ENCODE assay signal across 7 mouse cellular contexts in the genomic region with DNA sequence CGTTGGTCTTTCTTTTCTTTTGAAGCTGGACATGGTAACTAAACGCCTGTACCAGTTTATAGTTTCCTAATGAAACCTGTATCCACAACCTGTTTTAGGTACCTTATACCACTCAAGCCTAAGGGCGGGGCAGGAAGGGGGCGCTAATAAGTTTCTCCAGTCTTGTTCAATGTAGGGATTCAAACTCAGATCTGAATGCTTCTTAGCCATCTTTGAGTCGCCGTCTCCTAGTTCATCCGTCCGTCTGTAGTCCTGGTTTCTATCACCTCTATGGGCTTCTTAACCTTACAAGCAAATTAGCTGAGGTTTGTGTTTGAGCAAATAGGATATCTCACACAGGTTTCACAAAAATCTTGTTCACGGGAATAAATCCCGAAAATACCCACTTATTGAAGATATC. TPM values are rescaled to one million over a fixed set of nuclear protein-coding genes. Genes with fewer than 3 reads are reported as not detected.
DNase-seq lines count a peak whose midpoint lies in the region; ATAC-seq and TF ChIP-seq lines count a peak whose summit lies in the region.

No protein-coding gene starts in this region.

- peak overlapping the region; percentile 72 for H3K4me2 ChIP-seq in forebrain, embryonic 12.5 days
- peak overlapping the region; percentile 79 for H3K4me2 ChIP-seq in limb, embryonic 11.5 days (ENCODE audit: low read depth, severe bottlenecking)
- peak overlapping the region; percentile 57 for H3K4me2 ChIP-seq in midbrain, postnatal 0 days (ENCODE audit: low read depth, low read length, poor library complexity, severe bottlenecking)

- H3K4me1 ChIP-seq in spleen, adult 2 months (ENCODE audit: control insufficient read depth, insufficient read depth, insufficient read length) = peaks cover 3% of the 10 kb centered on the region; the same call in 1 of the 2 replicates
- H3K4me1 ChIP-seq in forebrain, embryonic 12.5 days = peaks cover 38% of the 10 kb centered on the region
- peaks cover 8% of the 10 kb centered on the region for H3K4me1 ChIP-seq in limb, embryonic 11.5 days (ENCODE audit: control insufficient read depth, insufficient read depth, low read length)
- peaks cover 19% of the 10 kb centered on the region for H3K4me1 ChIP-seq in midbrain, postnatal 0 days (ENCODE audit: insufficient read depth, low read length)

- no peak for TF ChIP-seq CTCF in spleen, adult 2 months (IDR thresholded peaks at IDR 0.05; ENCODE audit: extremely low read depth, insufficient read depth, insufficient read length, insufficient replicate concordance)
- peak; percentile 28; the same call in 1 of the 2 replicates for TF ChIP-seq CTCF in midbrain, postnatal 0 days (IDR thresholded peaks at IDR 0.05)

- no peaks in the 10 kb centered on the region for H3K9me3 ChIP-seq in forebrain, embryonic 12.5 days
- no peaks in the 10 kb centered on the region for H3K9me3 ChIP-seq in limb, embryonic 11.5 days (ENCODE audit: control insufficient read depth, low read length)
- H3K9me3 ChIP-seq in midbrain, postnatal 0 days (ENCODE audit: low read length) = no peaks in the 10 kb centered on the region

- TF ChIP-seq POLR2A in spleen, adult 2 months (IDR thresholded peaks at IDR 0.05; ENCODE audit: low read depth, low read length) = no peak

- peaks cover 2% of the 10 kb centered on the region; the same call in 1 of the 2 replicates for H3K36me3 ChIP-seq in spleen, adult 2 months (ENCODE audit: control insufficient read depth, insufficient read depth, low read length)
- peaks cover 5% of the 10 kb centered on the region for H3K36me3 ChIP-seq in forebrain, embryonic 12.5 days (replicated peaks)
- H3K36me3 ChIP-seq in limb, embryonic 11.5 days (ENCODE audit: control insufficient read depth, insufficient read depth, low read length) = no peaks in the 10 kb centered on the region
- no peaks in the 10 kb centered on the region for H3K36me3 ChIP-seq in midbrain, postnatal 0 days (ENCODE audit: insufficient read depth, low read length)

- no peaks in the 10 kb centered on the region for H3K27me3 ChIP-seq in spleen, adult 2 months (ENCODE audit: control insufficient read depth, insufficient read depth, low read length)
- no peaks in the 10 kb centered on the region for H3K27me3 ChIP-seq in forebrain, embryonic 12.5 days
- no peaks in the 10 kb centered on the region for H3K27me3 ChIP-seq in limb, embryonic 11.5 days (ENCODE audit: control insufficient read depth, insufficient read depth, low read length)
- H3K27me3 ChIP-seq in midbrain, postnatal 0 days (ENCODE audit: insufficient read depth, low read length) = no peaks in the 10 kb centered on the region

- peak overlapping the region; percentile 83 for H3K27ac ChIP-seq in spleen, adult 2 months (ENCODE audit: insufficient read depth, low read length)
- peak overlapping the region; percentile 95; the same call in 1 of the 2 replicates for H3K27ac ChIP-seq in forebrain, embryonic 12.5 days
- H3K27ac ChIP-seq in limb, embryonic 11.5 days (replicated peaks; ENCODE audit: low read depth, low read length) = peak overlapping the region; percentile 81
- H3K27ac ChIP-seq in midbrain, postnatal 0 days (ENCODE audit: low read depth, low read length) = peak overlapping the region; percentile 95

- peak in 1 of 2 experiments; percentile 31 for DNase-seq in spleen, adult 2 months (ENCODE audit: low read depth in 1 of 2, low spot score in 2 of 2)
- no peak for DNase-seq in spleen, postnatal 14 days (ENCODE audit: low spot score in 2 of 2)
- DNase-seq in limb, embryonic 11.5 days (ENCODE audit: low spot score) = no peak
- DNase-seq in midbrain, postnatal 0 days (ENCODE audit: low spot score) = no peak
- no peak for DNase-seq in gastrocnemius, adult 8-10 months (ENCODE audit: low spot score in 2 of 2)
- no peak for DNase-seq in layer of hippocampus, postnatal 14 days (ENCODE audit: low spot score in 2 of 2)

- 7% methylated on average over 10 of the region's 10 CpGs for WGBS in spleen, adult 2 months
- 10% methylated on average over 10 of the region's 10 CpGs for WGBS in forebrain, embryonic 12.5 days
- 7% methylated on average over 10 of the region's 10 CpGs for WGBS in limb, embryonic 11.5 days
- WGBS in midbrain, postnatal 0 days = 13% methylated on average over 10 of the region's 10 CpGs

- peak overlapping the region; percentile 73 for H3K4me3 ChIP-seq in spleen, adult 2 months (ENCODE audit: extremely low read depth, insufficient read depth, insufficient read length)
- H3K4me3 ChIP-seq in forebrain, embryonic 12.5 days (replicated peaks) = peak overlapping the region; percentile 88
- H3K4me3 ChIP-seq in limb, embryonic 11.5 days (ENCODE audit: low read depth, low read length) = peak overlapping the region; percentile 93
- peak overlapping the region; percentile 81 for H3K4me3 ChIP-seq in midbrain, postnatal 0 days (ENCODE audit: low read depth, low read length)

- H3K9ac ChIP-seq in forebrain, embryonic 12.5 days = peak overlapping the region; percentile 91; the same call in 1 of the 2 replicates
- H3K9ac ChIP-seq in limb, embryonic 11.5 days (ENCODE audit: low read length) = peak overlapping the region; percentile 89
- H3K9ac ChIP-seq in midbrain, postnatal 0 days (replicated peaks; ENCODE audit: low read length, poor library complexity, severe bottlenecking) = peak overlapping the region; percentile 51; the same call in 1 of the 2 replicates

- no peak for ATAC-seq in forebrain, embryonic 12.5 days (ENCODE audit: low FRiP score)
- no peak for ATAC-seq in limb, embryonic 11.5 days (ENCODE audit: insufficient number of reproducible peaks, low FRiP score, low TSS enrichment, low read depth)
- ATAC-seq in midbrain, postnatal 0 days (ENCODE audit: low FRiP score) = no peak

RNA-seq across cellular contexts. Expression of gene Pex12, which starts 0.3 kb away (rescaled TPM):
- 4.8 and 5.5 TPM in 2 replicates for polyA plus RNA-seq in spleen, adult 2 months (2012; rRNA removed)
- polyA plus RNA-seq in forebrain, embryonic 12.5 days (2016; fragmentation: Nextera tagmentation; extraction: Ambion mirVana) = 15.4 and 18.5 TPM in 2 replicates
- 13.2 and 15.6 TPM in 2 replicates for polyA plus RNA-seq in limb, embryonic 11.5 days (2014; fragmentation: Nextera tagmentation; extraction: Ambion mirVana)
- total RNA-seq in midbrain, postnatal 0 days (2014; rRNA removed) = 9.5 and 10.1 TPM in 2 replicates
- polyA plus RNA-seq in midbrain, postnatal 0 days (2015; fragmentation: Nextera tagmentation; extraction: Ambion mirVana) = 10.4 and 11.8 TPM in 2 replicates
- total RNA-seq in gastrocnemius, adult 8-10 months (2022) = 10 to 100 TPM in 3 of 4 experiments, 1 to 10 TPM in 1; 9.2 to 17.1 (median 15.2) TPM
- total RNA-seq in layer of hippocampus, postnatal 14 days (2021) = 10 to 100 TPM in 1 of 2 experiments, 1 to 10 TPM in 1; 9.2 to 10.7 TPM

RNA-seq across cellular contexts. Expression of gene Ap2b1, which starts 3.3 kb away (rescaled TPM):
- 25.6 and 26.1 TPM in 2 replicates for polyA plus RNA-seq in spleen, adult 2 months (2012; rRNA removed)
- polyA plus RNA-seq in forebrain, embryonic 12.5 days (2016; fragmentation: Nextera tagmentation; extraction: Ambion mirVana) = 95.7 and 110 TPM in 2 replicates
- polyA plus RNA-seq in limb, embryonic 11.5 days (2014; fragmentation: Nextera tagmentation; extraction: Ambion mirVana) = 72.1 and 78.9 TPM in 2 replicates
- total RNA-seq in midbrain, postnatal 0 days (2014; rRNA removed) = 232 and 258 TPM in 2 replicates
- 107 and 110 TPM in 2 replicates for polyA plus RNA-seq in midbrain, postnatal 0 days (2015; fragmentation: Nextera tagmentation; extraction: Ambion mirVana)
- 10 to 100 TPM; 28.5 to 34.9 (median 32.6) TPM for total RNA-seq in gastrocnemius, adult 8-10 months (2022)
- 100 to 1,000 TPM; 352 to 359 TPM for total RNA-seq in layer of hippocampus, postnatal 14 days (2021)

RNA-seq across cellular contexts. Expression of gene Slfn14, which starts 15.6 kb away (rescaled TPM):
- 2.2 and 6.3 TPM in 2 replicates for polyA plus RNA-seq in spleen, adult 2 months (2012; rRNA removed)
- 0.73 and 0.84 TPM in 2 replicates for polyA plus RNA-seq in forebrain, embryonic 12.5 days (2016; fragmentation: Nextera tagmentation; extraction: Ambion mirVana)
- polyA plus RNA-seq in limb, embryonic 11.5 days (2014; fragmentation: Nextera tagmentation; extraction: Ambion mirVana) = 0.52 and 0.53 TPM in 2 replicates
- total RNA-seq in midbrain, postnatal 0 days (2014; rRNA removed) = not detected in 2 replicates
- not detected in 2 replicates for polyA plus RNA-seq in midbrain, postnatal 0 days (2015; fragmentation: Nextera tagmentation; extraction: Ambion mirVana)
- not detected for total RNA-seq in gastrocnemius, adult 8-10 months (2022)
- total RNA-seq in layer of hippocampus, postnatal 14 days (2021) = not detected
